Mouse (Mus musculus) heart, postnatal 4 days (tissue): Measurements from ENCODE around the gene Ctcf. TPM values are rescaled to one million over a fixed set of nuclear protein-coding genes. Genes with fewer than 3 reads are reported as not detected.

Source experiments
- DNase-seq: peaks from one replicate; pipeline ENCODE4 v3.0.0; 2021
- total RNA-seq, 2 experiments: library from RNA; stranded (reverse); gene quantifications; 2 replicates each; pipeline ENCODE4 v1.2.3; 2021

Ctcf gene
- total RNA-seq, 2 experiments from 2014 or later = 59.1 to 63.2 TPM

GRCm38 (mm10) chr8:105617451-105618278, 18.7 kb upstream of the Ctcf start:
- DNase-seq = no peak

- no peak for DNase-seq
Observed at GRCm38 (mm10) chr8:105618279-105618634, 18.1 kb upstream of the Ctcf start.

- DNase-seq = no peak
Observed at GRCm38 (mm10) chr8:105618892-105619591, 17.3 kb upstream of the Ctcf start.

- DNase-seq = no peak
Observed at GRCm38 (mm10) chr8:105620211-105620610, 16.2 kb upstream of the Ctcf start.

- DNase-seq = no peak
Observed at GRCm38 (mm10) chr8:105620946-105621720, 15.2 kb upstream of the Ctcf start.

- no peak for DNase-seq
Observed at GRCm38 (mm10) chr8:105621841-105622240, 14.5 kb upstream of the Ctcf start.

GRCm38 (mm10) chr8:105622421-105622920, 13.9 kb upstream of the Ctcf start:
- peak; percentile 97 for DNase-seq

GRCm38 (mm10) chr8:105623118-105623517, 13.2 kb upstream of the Ctcf start:
- DNase-seq = no peak

- no peak for DNase-seq
Observed at GRCm38 (mm10) chr8:105623679-105624245, 12.6 kb upstream of the Ctcf start.

GRCm38 (mm10) chr8:105624401-105624800, 12.0 kb upstream of the Ctcf start:
- DNase-seq = no peak

GRCm38 (mm10) chr8:105624831-105625230, 11.5 kb upstream of the Ctcf start:
- no peak for DNase-seq

GRCm38 (mm10) chr8:105626086-105626485, 10.3 kb upstream of the Ctcf start:
- DNase-seq = no peak

- DNase-seq = no peak
Observed at GRCm38 (mm10) chr8:105629337-105629736, 7.0 kb upstream of the Ctcf start.

- DNase-seq = no peak
Observed at GRCm38 (mm10) chr8:105634771-105635458, 1.5 kb upstream of the Ctcf start.

- peak; percentile 16 for DNase-seq
Observed at GRCm38 (mm10) chr8:105635481-105635880, 887 bp upstream of the Ctcf start.

- DNase-seq = peak; percentile 64
Observed at GRCm38 (mm10) chr8:105636963-105637510, 669 bp downstream of the Ctcf start, which contains the start of gene Agrp. Gene Agrp, minus strand, starts transcription at chr8:105637393.

GRCm38 (mm10) chr8:105637601-105638041, 1.3 kb downstream of the Ctcf start:
- no peak for DNase-seq

GRCm38 (mm10) chr8:105638510-105638909, 2.1 kb downstream of the Ctcf start:
- DNase-seq = no peak

- no peak for DNase-seq
Observed at GRCm38 (mm10) chr8:105639835-105640234, 3.5 kb downstream of the Ctcf start.

GRCm38 (mm10) chr8:105640511-105640910, 4.1 kb downstream of the Ctcf start:
- DNase-seq = peak; percentile 32

- DNase-seq = no peak
Observed at GRCm38 (mm10) chr8:105645205-105645604, 8.8 kb downstream of the Ctcf start.
